Mouse (Mus musculus) midbrain, embryonic 13.5 days (tissue): ENCODE measurements at regions not wholly inside any gene's neighbourhood (a gene's known extent, or its start where the extent isn't known, plus 50 kb on each side); places are given as distances from the start of the nearest gene placed in this dataset.
A peak's percentile ranks its signal among the peaks of the same experiment; 100 is the strongest.

Source experiments
- ATAC-seq: fragments of 200-750 bp; cut with Nextera tagmentation; 2 replicates; pipeline ENCODE4 v1.8.0; 2017; ENCODE audit warnings: mild to moderate bottlenecking, moderate TSS enrichment, moderate library complexity
- H3K27ac ChIP-seq: fragments of 300-500 bp; sonication (generic); 2 replicates; pipeline ENCODE4 v1.5.1; 2015; ENCODE audit warnings: inconsistent platforms, mild to moderate bottlenecking, moderate library complexity
- H3K27me3 ChIP-seq: fragments of 300-500 bp; sonication (generic); 2 replicates; pipeline ENCODE4 v1.6.1; 2015; ENCODE audit warnings: mild to moderate bottlenecking, inconsistent platforms
- H3K36me3 ChIP-seq: fragments of 300-500 bp; sonication (generic); 2 replicates; pipeline ENCODE4 v1.6.1; 2015; ENCODE audit warnings: mild to moderate bottlenecking, inconsistent platforms
- H3K4me1 ChIP-seq: fragments of 300-500 bp; sonication (generic); replicated peaks from 2 replicates; pipeline ENCODE4 v1.6.1; 2015; ENCODE audit warnings: inconsistent platforms
- H3K4me2 ChIP-seq: fragments of 300-500 bp; sonication (generic); replicated peaks from 2 replicates; pipeline ENCODE4 v1.6.1; 2015; ENCODE audit warnings: moderate library complexity, mild to moderate bottlenecking, inconsistent platforms
- H3K4me3 ChIP-seq: fragments of 300-500 bp; sonication (generic); replicated peaks from 2 replicates; pipeline ENCODE4 v1.5.1; 2015; ENCODE audit warnings: mild to moderate bottlenecking, inconsistent platforms
- H3K9ac ChIP-seq: fragments of 300-500 bp; sonication (generic); replicated peaks from 2 replicates; pipeline ENCODE4 v1.6.1; 2015; ENCODE audit warnings: mild to moderate bottlenecking, inconsistent platforms
- H3K9me3 ChIP-seq: fragments of 300-500 bp; sonication (generic); 2 replicates; pipeline ENCODE4 v1.6.1; 2016; ENCODE audit warnings: mild to moderate bottlenecking, inconsistent platforms
- WGBS: fragments of 180-500 bp; shearing (Covaris S2); methylation state at CpG from one replicate; pipeline ENCODE4 v1.1.7; 2015; 5-methylcytosine and 5-hydroxymethylcytosine counted together

DNA sequence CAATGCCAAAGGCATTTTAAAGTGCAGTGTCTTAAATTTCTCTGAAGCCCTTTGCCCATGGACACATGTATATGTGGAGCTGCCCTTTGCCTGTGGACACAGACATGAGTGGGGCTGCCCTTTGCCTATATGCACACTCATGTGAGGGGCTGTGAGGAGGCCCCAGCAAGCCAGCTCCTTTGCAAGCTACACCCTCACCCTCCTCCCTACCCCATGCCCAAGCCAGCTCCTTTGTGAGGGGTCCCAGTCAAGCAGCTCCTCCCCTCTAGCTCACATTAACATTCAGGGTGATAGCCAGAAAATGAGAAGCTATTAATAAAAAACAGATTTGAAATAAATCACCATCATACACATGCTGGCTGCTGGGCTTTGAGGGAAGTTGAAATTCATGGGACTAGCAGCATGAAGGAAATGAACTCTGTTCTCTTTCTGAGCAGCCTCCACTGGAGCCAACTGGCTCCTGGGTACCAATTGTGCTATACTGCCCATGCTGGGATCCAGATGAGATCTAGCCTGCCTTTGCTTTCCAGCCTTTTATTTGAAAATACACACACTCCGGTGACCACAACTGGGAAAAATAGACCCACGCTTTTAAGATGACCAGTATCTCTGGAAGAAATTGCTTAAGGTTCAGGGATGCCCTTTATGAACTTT, 151.4 kb downstream of the Abcc12 start:
- Histone ChIP-seq H3K9ac (no peak overlapping the region), H3K4me3 (no peak overlapping the region), H3K4me1 (peaks cover 21% of the 10 kb centered on the region), H3K4me2 (no peak overlapping the region), H3K27me3 (no peaks in the 10 kb centered on the region), H3K27ac (peak overlapping the region; percentile 62; the same call in 1 of the 2 replicates), H3K36me3 (no peaks in the 10 kb centered on the region), H3K9me3 (no peaks in the 10 kb centered on the region)
- 89% methylated on average over 2 of the region's 2 CpGs for WGBS
- peak; percentile 50; the same call in 1 of the 2 replicates for ATAC-seq

DNA sequence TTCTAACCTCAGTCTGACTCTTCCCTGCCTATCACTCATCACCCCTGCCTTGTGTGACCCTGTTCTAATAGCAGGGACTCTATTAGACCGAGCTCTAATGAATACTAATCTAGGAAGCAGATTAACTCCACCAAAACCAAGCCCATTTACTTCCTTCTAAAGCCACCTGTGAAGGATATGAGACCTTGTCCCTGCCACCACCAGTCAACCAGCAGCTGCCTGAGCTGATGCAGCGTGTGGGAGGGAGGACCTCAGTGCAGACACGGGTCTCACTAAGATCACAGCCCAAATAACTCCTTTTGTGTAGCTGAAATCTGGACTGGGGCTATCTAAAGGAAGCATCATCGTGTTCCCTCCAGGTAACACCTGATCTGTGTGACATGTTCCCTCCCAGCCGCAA, 152.4 kb downstream of the Abcc12 start:
- Histone ChIP-seq H3K4me3 (no peak overlapping the region), H3K9me3 (no peaks in the 10 kb centered on the region), H3K9ac (no peak overlapping the region), H3K27me3 (no peaks in the 10 kb centered on the region), H3K4me1 (peaks cover 21% of the 10 kb centered on the region), H3K27ac (no peak overlapping the region), H3K36me3 (no peaks in the 10 kb centered on the region), H3K4me2 (no peak overlapping the region)
- 41% methylated on average over 5 of the region's 5 CpGs for WGBS
- no peak for ATAC-seq

DNA sequence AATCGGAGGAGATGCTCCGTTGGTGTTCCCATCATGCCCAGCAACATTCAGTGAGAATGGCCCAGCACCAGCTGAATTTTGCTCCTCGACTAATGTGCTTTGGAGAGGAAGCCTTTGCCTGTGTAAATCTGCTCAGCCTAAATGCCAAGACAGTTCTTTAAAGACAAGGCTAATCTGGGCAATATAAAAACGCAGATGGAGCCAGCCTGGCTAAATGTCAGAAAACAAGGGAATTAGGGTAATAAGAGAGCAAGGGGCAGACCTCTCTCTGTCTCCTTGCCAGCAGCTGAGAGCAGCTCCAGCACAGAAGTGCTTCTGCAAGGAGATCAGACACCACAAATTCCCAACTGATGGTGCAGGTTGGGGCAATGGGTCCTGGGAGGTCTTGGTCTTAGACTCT, 154.4 kb downstream of the Abcc12 start:
- Histone ChIP-seq H3K9ac (no peak overlapping the region), H3K9me3 (no peaks in the 10 kb centered on the region), H3K36me3 (no peaks in the 10 kb centered on the region), H3K4me3 (no peak overlapping the region), H3K4me2 (no peak overlapping the region), H3K27ac (no peak overlapping the region), H3K4me1 (peaks cover 21% of the 10 kb centered on the region), H3K27me3 (no peaks in the 10 kb centered on the region)
- WGBS: 64% methylated on average over 4 of the region's 4 CpGs
- no peak for ATAC-seq

DNA sequence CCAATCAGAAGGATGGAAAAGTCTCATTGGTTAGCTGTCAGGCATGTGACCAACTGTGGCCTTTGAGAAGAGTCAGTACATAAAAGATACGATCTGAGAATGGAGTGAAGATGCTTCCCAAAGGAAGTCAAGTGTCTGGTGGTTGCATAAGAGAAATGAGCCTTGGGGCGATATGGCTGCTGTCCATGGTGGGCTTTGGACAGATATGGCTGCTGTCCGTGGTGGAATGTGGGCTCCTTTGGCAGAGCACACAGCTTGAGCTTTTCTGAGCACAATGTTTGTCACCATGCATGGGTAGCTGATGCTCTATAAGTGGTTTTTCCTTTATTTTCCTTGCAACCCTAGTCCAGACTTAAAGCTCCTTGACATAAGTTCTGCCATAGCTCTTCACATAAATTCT, 155.1 kb downstream of the Abcc12 start:
- no peaks in the 10 kb centered on the region for H3K27me3 ChIP-seq
- H3K27ac ChIP-seq: no peak overlapping the region

DNA sequence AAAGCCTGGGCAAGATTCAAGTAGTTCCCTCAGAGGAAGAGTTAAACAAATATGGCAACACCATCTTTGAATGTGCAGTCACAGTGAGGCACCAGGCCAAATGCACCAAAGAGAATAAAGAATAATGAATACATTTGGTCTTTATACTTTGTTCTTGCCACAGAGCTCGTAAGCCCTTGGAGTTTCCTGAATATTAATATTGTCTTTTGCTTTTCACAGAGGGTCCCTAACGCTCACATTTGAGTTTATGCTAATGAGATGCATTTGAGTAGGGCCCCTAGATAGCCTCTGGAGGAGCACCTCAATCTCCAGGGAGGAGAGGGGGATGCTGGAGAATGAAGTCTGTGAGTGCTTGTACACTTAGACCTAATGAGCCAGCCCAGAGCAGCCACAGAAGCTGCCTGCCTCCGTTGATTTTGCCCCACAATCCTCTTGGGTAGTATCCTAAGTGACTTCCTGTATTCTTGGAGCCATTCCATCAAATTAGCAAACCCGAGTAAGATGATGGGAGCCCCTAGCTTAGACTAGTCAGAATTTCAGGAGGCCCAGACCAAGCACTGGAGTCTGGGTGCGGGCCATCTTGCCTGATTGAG, 161.3 kb downstream of the Abcc12 start:
- no peaks in the 10 kb centered on the region for H3K36me3 ChIP-seq
- 45% methylated on average over 5 of the region's 5 CpGs for WGBS
- peak; percentile 86 for ATAC-seq
- peak overlapping the region; percentile 80 for H3K27ac ChIP-seq
- H3K9me3 ChIP-seq: 0 out of 2 replicates have a peak, but pooled peaks cover 6% of the 10 kb centered on the region
- peaks cover 20% of the 10 kb centered on the region for H3K4me1 ChIP-seq
- no peaks in the 10 kb centered on the region for H3K27me3 ChIP-seq
- H3K4me3 ChIP-seq: no peak overlapping the region
- no peak overlapping the region for H3K4me2 ChIP-seq
- H3K9ac ChIP-seq: no peak overlapping the region

More for the DNA sequence above, 155.1 kb downstream of the Abcc12 start:
- Histone ChIP-seq H3K4me2 (no peak overlapping the region), H3K4me1 (peaks cover 21% of the 10 kb centered on the region), H3K9me3 (no peaks in the 10 kb centered on the region), H3K9ac (no peak overlapping the region), H3K4me3 (no peak overlapping the region), H3K36me3 (no peaks in the 10 kb centered on the region)
- no peak for ATAC-seq
- 91% methylated on average over 3 of the region's 3 CpGs for WGBS

DNA sequence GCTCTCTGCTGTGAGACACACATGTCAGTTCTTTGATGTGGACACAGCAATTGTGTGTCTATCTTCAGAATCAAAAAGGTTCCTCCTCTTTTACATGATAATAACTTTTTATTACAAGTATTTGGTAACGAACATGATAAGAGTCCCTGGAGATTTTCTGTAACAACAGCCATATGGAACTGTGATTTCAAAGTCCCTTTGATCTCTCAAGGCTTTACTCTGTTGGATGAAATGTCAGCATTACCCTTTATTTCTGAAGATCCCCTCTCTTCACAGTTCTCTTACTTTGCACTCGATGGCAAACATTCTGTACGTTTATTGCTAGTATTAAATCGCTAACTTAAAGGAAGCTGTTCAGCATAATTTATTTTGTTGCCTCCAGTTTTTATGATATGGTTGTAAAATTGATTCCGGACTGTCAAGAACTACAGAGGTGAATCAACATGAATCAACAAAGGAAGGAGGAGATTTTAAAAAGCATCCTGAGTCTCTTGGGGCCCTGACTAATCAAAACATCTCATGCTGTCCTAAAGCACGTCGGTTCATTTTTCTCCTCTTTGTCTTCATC, 162.0 kb downstream of the Abcc12 start:
- peak; percentile 67 for ATAC-seq
- peaks cover 20% of the 10 kb centered on the region for H3K4me1 ChIP-seq
- 0 out of 2 replicates have a peak, but pooled peaks cover 6% of the 10 kb centered on the region for H3K9me3 ChIP-seq
- no peak overlapping the region for H3K4me3 ChIP-seq
- no peak overlapping the region for H3K9ac ChIP-seq
- no peaks in the 10 kb centered on the region for H3K27me3 ChIP-seq
- H3K4me2 ChIP-seq: no peak overlapping the region
- no peaks in the 10 kb centered on the region for H3K36me3 ChIP-seq
- 32% methylated on average over 7 of the region's 7 CpGs for WGBS
- H3K27ac ChIP-seq: peak overlapping the region; percentile 80

DNA sequence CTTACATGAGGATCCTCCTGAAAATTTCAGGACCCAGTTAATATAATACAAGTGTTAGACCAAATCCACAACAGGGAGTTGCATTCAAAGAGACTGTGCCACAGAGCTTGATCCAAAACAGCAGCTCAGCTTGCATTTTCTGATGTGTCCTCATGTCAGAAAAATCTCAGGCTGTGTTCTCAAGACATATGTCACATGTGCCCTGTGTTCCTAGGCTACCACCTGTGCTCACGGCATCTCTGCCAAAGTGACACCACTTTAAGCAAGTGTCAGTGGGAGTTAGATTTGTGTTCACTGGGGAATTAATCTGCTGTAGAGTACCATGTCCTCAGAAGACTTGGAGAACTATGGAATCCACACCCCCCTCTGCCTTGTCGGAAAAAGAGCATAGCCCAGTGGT, 165.3 kb downstream of the Abcc12 start:
- no peak for ATAC-seq

DNA sequence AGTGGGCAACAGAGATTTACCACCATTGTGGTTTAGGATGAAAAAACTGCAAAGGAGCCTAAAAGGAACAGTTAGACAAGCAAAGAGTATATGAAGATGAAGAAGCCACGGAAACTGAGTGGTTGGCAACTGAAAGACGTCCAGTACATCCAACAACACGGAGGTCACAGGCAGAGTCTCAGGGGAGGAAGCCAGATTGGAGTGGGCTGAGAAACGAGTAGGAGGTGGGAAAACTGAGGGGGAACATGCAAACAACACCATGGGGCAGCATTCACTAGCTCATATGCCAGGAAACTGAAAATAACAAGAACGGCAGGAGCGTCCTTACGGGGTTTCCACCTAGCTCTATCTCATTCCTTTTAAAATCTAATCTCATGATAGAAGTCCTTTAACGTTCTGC, 169.3 kb downstream of the Abcc12 start:
- WGBS: 90% methylated on average over 8 of the region's 8 CpGs
- no peaks in the 10 kb centered on the region for H3K36me3 ChIP-seq
- H3K4me2 ChIP-seq: no peak overlapping the region
- H3K27me3 ChIP-seq: no peaks in the 10 kb centered on the region
- H3K9ac ChIP-seq: no peak overlapping the region
- no peak overlapping the region for H3K4me3 ChIP-seq
- 0 out of 2 replicates have a peak, but pooled peaks cover 6% of the 10 kb centered on the region for H3K9me3 ChIP-seq
- H3K4me1 ChIP-seq: 0 out of 2 replicates have a peak, but pooled peaks cover 2% of the 10 kb centered on the region
- no peak for ATAC-seq
- no peak overlapping the region for H3K27ac ChIP-seq

More for the DNA sequence above, 165.3 kb downstream of the Abcc12 start:
- peaks cover 20% of the 10 kb centered on the region for H3K4me1 ChIP-seq
- no peaks in the 10 kb centered on the region for H3K36me3 ChIP-seq
- H3K9ac ChIP-seq: no peak overlapping the region
- 85% methylated on average over 2 of the region's 2 CpGs for WGBS
- H3K9me3 ChIP-seq: 0 out of 2 replicates have a peak, but pooled peaks cover 6% of the 10 kb centered on the region
- no peak overlapping the region for H3K27ac ChIP-seq
- no peaks in the 10 kb centered on the region for H3K27me3 ChIP-seq
- no peak overlapping the region for H3K4me2 ChIP-seq
- H3K4me3 ChIP-seq: no peak overlapping the region

DNA sequence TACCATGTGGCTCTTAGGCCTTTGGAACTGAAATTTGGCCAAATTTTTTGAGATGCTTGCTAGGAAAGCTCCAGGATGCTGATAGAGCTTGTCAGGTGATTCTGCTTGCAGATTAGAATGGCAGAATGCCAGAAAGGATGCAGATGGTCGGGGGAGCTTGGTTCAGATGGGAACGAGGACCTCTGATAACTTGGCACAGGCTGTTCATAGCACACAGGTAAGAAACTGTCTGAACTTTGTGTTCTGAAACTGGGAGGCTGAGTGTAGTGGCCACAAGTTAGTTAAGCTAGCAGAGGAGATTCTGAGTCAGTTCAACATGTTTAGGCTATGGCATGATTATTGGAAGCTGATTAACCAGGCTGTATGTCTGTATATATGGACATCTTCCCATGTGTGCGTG, 174.3 kb downstream of the Abcc12 start:
- Histone ChIP-seq H3K27ac (no peak overlapping the region), H3K4me3 (no peak overlapping the region), H3K36me3 (no peaks in the 10 kb centered on the region), H3K27me3 (no peaks in the 10 kb centered on the region), H3K9me3 (no peaks in the 10 kb centered on the region), H3K4me2 (no peak overlapping the region), H3K4me1 (peaks cover 10% of the 10 kb centered on the region; the same call in 1 of the 2 replicates), H3K9ac (no peak overlapping the region)
- no peak for ATAC-seq
- WGBS: 72% methylated on average over 3 of the region's 3 CpGs

DNA sequence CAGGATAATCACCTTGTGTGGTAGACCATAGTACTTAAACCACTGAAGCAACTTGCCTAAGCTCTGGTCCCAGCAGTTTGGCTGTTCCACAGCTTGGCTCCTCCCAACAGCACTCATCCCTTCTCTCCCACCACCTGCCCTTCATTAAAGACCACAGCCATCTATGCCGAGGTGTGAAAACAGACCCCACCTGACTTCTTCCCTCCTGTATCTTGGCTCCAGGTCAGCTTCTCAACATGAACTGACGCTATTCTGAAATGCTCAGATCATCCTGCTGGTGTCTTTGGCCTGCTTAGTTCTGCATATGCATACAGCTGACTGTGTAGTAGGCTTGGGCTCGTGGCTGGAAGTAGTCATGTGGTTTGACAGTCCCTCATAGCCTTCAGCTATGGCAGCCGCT, 177.1 kb downstream of the Abcc12 start:
- Histone ChIP-seq H3K9ac (no peak overlapping the region), H3K4me3 (no peak overlapping the region), H3K9me3 (no peaks in the 10 kb centered on the region), H3K36me3 (no peaks in the 10 kb centered on the region), H3K4me1 (peaks cover 8% of the 10 kb centered on the region; the same call in 1 of the 2 replicates), H3K4me2 (no peak overlapping the region), H3K27ac (peak overlapping the region; percentile 21; the same call in 1 of the 2 replicates), H3K27me3 (no peaks in the 10 kb centered on the region)
- no peak for ATAC-seq
- 80% methylated on average over 4 of the region's 4 CpGs for WGBS

DNA sequence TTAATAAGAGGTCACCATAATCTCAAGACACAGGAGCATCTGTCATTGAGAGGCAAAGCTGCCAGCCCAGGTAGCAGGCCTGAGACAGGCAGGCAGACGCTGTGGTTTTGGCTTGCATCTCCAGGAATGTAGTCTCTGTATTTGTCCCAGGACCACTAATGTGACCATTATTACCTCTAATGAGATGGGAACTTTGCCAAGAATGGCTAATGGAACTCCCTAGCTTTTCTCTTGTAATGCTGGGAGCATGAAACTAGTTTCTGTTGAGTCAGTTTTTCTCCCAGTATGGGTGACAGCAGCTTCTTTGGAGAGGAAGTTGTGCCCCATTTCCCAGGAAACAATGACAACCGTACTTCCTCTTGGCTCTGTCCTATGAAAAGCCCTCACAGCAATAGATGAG, 178.5 kb downstream of the Abcc12 start:
- Histone ChIP-seq H3K36me3 (no peaks in the 10 kb centered on the region), H3K27me3 (no peaks in the 10 kb centered on the region), H3K27ac (no peak overlapping the region), H3K9me3 (no peaks in the 10 kb centered on the region), H3K4me1 (peaks cover 8% of the 10 kb centered on the region; the same call in 1 of the 2 replicates), H3K4me2 (no peak overlapping the region), H3K9ac (no peak overlapping the region), H3K4me3 (no peak overlapping the region)
- 83% methylated on average over 2 of the region's 2 CpGs for WGBS
- no peak for ATAC-seq

DNA sequence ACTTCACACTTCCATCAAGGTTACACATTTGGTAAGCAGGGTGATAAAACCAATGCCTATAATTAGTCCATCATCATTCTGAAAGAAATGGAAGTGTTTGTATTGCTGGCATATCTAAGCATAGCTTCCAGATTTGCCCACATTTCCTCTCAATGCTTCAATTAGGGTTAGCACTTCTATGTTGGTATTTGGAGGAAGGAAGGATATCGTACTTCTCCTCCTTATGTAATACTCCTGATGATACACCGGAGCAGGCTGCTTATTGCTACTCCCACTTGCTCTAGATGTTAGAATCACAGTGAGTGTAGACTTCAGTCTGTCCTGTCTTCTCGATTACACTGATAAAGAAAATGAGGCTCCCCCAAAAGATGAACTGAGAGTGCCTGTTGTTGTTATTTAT, 185.4 kb downstream of the Abcc12 start:
- Histone ChIP-seq H3K4me2 (no peak overlapping the region), H3K9me3 (0 out of 2 replicates have a peak, but pooled peaks cover 11% of the 10 kb centered on the region), H3K27ac (no peak overlapping the region), H3K9ac (no peak overlapping the region), H3K4me1 (peaks cover 11% of the 10 kb centered on the region), H3K27me3 (no peaks in the 10 kb centered on the region), H3K4me3 (no peak overlapping the region), H3K36me3 (no peaks in the 10 kb centered on the region)
- ATAC-seq: no peak
- WGBS: 97% methylated on average over 3 of the region's 3 CpGs
